Mouse (Mus musculus) liver, embryonic 12.5 days (tissue): ENCODE measurements around the gene Acot11. TPM values are rescaled to one million over a fixed set of nuclear protein-coding genes. Genes with fewer than 3 reads are reported as not detected.

ENCODE experiments used
- ATAC-seq: fragments of 200-750 bp; cut with Nextera tagmentation; 2 replicates; pipeline ENCODE4 v1.8.0; 2017; ENCODE audit warnings: moderate number of reproducible peaks, mild to moderate bottlenecking, moderate library complexity
- H3K27ac ChIP-seq: fragments of 300-500 bp; sonication (generic); 2 replicates; pipeline ENCODE4 v1.5.1; 2016; ENCODE audit warnings: mild to moderate bottlenecking
- H3K27me3 ChIP-seq: fragments of 300-500 bp; sonication (generic); replicated peaks from 2 replicates; pipeline ENCODE4 v1.6.1; 2016; ENCODE audit warnings: mild to moderate bottlenecking, moderate library complexity
- H3K36me3 ChIP-seq: fragments of 300-500 bp; sonication (generic); 2 replicates; pipeline ENCODE4 v1.6.1; 2016; ENCODE audit warnings: mild to moderate bottlenecking, moderate library complexity
- H3K4me1 ChIP-seq: fragments of 300-500 bp; sonication (generic); 2 replicates; pipeline ENCODE4 v1.6.1; 2016
- H3K4me2 ChIP-seq: fragments of 300-500 bp; sonication (generic); 2 replicates; pipeline ENCODE4 v1.6.1; 2016; ENCODE audit warnings: mild to moderate bottlenecking, moderate library complexity
- H3K4me3 ChIP-seq: fragments of 300-500 bp; sonication (generic); 2 replicates; pipeline ENCODE4 v1.5.1; 2016; ENCODE audit warnings: mild to moderate bottlenecking, moderate library complexity
- H3K9ac ChIP-seq: fragments of 300-500 bp; sonication (generic); 2 replicates; pipeline ENCODE4 v1.6.1; 2016; ENCODE audit warnings: mild to moderate bottlenecking, moderate library complexity
- H3K9me3 ChIP-seq: fragments of 300-500 bp; sonication (generic); replicated peaks from 2 replicates; pipeline ENCODE4 v1.6.1; 2016; ENCODE audit warnings: mild to moderate bottlenecking, moderate library complexity
- WGBS: fragments of 180-500 bp; shearing (Covaris S2); methylation state at CpG from one replicate; pipeline ENCODE4 v1.1.7; 2016; ENCODE audit not compliant: insufficient replicate concordance; 5-methylcytosine and 5-hydroxymethylcytosine counted together
- polyA plus RNA-seq: library from polyadenylated mRNA; unstranded; fragments of >200 nt; fragmentation: Nextera tagmentation; extraction: Ambion mirVana; gene quantifications from 2 replicates; pipeline ENCODE4 v1.2.1, GENCODE M21; 2016

The Acot11 gene
- 7.5 and 7.6 TPM in 2 replicates for polyA plus RNA-seq

DNA sequence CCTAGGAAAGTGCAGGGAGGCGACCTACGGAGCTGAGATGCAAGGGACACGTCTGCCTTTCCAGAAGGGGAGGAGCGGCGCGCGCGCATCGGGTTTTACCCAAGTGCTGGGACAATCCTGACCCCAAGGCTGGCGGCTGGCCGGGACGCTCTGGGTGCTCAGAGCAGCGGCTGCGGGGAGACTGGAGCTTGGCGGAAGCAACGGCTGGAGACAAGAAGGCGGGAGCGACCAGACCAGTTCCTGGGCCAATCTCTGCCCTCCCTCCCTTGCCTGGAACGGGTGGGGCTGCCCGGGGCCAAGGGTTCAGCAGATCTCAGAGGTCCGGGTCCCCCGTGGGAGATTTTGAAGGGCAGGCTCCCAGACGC is at the start of gene Acot11:
Acot11 (minus strand) TSS at position 89 of the 365 bp plus-strand sequence.
- Histone ChIP-seq H3K4me2 (peak within 1 kb of the TSS; percentile 84), H3K36me3 (peaks cover 14% of the 10 kb centered on the region; the same call in 1 of the 2 replicates), H3K9me3 (peaks cover under 1% of the 10 kb centered on the region; the same call in 1 of the 2 replicates), H3K27ac (peak within 1 kb of the TSS; percentile 91), H3K4me3 (peak within 1 kb of the TSS; percentile 72), H3K4me1 (peaks cover 63% of the 10 kb centered on the region), H3K27me3 (no peaks in the 10 kb centered on the region), H3K9ac (peak within 1 kb of the TSS; percentile 80)
- ATAC-seq, result peak; percentile 72
- WGBS, result under 1% methylated on average over 23 of the region's 23 CpGs

DNA sequence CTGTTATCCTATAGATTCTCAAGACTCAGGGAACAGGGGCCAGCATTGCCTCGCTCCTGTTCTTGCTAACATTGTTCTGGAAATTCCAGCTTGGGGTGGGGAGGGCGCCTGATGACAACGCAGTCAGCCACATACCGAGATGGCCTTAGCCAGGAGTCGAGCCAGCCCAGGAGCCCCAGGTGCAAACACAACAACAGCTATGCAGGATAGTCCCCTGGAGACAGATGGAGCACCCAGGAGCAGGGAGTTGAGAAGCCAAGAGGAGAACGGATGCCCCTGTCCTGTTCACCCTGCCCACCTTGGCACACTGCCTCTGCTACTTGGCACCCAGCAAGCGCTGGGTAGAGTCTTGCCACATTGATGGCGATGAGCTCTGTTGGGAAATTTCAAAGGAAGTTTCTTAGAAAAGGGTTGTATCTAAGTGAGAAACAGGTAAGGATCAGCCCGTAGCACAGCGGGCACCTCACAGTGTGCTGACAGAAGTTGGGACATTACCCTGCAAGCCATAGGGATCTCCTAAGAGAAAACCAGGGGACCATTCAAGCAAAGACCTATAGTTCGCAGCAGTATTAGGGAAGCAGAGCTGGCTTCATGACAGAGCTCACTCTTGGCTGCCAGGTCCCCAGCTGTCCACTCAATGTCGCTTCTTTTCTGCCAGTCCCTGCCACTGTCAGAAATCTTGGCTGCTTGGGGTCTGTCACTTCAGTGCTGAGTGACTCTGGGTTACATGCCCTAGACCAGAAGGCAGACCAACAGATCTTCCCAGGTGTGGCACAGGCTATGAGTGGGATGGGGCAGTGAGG is 43.7 kb upstream of the Acot11 start:
- Histone ChIP-seq H3K9ac (no peak overlapping the region), H3K27ac (0 out of 2 replicates have a peak overlapping the region, but pooled peaks have one; percentile 0), H3K27me3 (peaks cover 6% of the 10 kb centered on the region; the same call in 1 of the 2 replicates), H3K4me1 (peaks cover 19% of the 10 kb centered on the region), H3K4me3 (no peak overlapping the region), H3K36me3 (no peaks in the 10 kb centered on the region), H3K4me2 (no peak overlapping the region), H3K9me3 (no peaks in the 10 kb centered on the region)
- no peak for ATAC-seq
- 62% methylated on average over 12 of the region's 12 CpGs for WGBS

DNA sequence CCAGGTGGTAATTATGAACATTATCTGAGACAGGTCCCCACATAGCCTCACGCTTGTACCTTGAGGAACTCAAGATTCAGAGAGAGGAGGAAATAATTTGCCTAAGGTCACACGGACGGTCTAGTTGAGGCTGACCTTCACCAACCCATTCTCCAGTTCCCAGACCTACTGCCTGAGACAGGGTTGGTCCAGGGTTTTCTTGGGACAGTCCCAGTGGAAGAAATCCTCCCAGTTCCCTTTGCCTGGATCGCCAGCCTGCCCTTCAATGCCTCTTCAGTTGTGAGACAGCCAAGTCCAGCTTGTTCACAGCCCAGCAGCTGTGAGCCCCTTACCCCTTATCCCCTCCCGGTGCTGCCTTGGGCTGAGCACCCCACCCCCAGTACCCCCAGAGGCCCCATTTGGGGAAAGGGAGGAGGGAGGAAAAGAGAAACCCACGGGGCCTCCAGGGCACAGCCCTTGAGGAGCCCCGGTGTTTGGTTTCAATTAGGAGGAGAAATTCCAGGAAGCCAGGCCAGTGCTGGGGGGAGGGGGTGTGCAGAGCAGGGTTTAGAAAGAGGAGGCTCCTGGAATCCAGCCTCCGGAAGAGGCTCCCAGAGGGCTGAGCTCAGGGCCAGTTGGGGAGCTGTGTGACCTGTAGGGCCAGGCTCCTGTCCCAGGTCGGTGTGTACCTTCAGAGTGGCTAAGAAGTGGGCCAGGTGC is 42.9 kb upstream of the Acot11 start:
- H3K9ac ChIP-seq, result no peak overlapping the region
- ATAC-seq, result peak; percentile 57
- WGBS, result 25% methylated on average over 9 of the region's 9 CpGs
- H3K4me2 ChIP-seq, result peak overlapping the region; percentile 41
- H3K36me3 ChIP-seq, result no peaks in the 10 kb centered on the region
- H3K4me1 ChIP-seq, result peaks cover 22% of the 10 kb centered on the region
- H3K27me3 ChIP-seq, result peaks cover 6% of the 10 kb centered on the region; the same call in 1 of the 2 replicates
- H3K4me3 ChIP-seq, result 0 out of 2 replicates have a peak overlapping the region, but pooled peaks have one; percentile 1
- H3K27ac ChIP-seq, result peak overlapping the region; percentile 65
- no peaks in the 10 kb centered on the region for H3K9me3 ChIP-seq

DNA sequence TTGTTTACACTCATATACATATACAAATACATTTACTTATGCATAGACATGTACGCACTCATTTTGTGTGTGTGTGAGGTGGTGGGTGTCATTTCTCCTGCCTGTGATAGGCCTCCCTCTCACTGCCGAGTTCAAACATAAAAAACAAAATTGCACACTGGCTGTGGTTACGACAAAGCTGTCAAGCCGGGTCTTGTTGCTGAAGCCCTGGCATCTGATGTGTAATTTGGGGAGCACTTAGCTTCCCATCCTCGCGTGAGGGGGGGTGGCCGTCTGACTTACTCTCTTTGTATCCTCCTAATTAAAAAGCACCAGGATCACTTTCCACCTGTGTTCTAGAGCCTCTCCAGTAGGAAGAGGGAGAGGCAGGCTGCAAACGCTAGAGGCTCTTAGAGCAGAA is 37.8 kb upstream of the Acot11 start:
- Histone ChIP-seq H3K27ac (peak overlapping the region; percentile 31; the same call in 1 of the 2 replicates), H3K4me1 (peaks cover 50% of the 10 kb centered on the region), H3K9me3 (no peaks in the 10 kb centered on the region), H3K27me3 (peaks cover 10% of the 10 kb centered on the region), H3K36me3 (no peaks in the 10 kb centered on the region), H3K4me2 (no peak overlapping the region), H3K9ac (no peak overlapping the region), H3K4me3 (no peak overlapping the region)
- ATAC-seq, result no peak
- WGBS, result 68% methylated on average over 8 of the region's 8 CpGs

DNA sequence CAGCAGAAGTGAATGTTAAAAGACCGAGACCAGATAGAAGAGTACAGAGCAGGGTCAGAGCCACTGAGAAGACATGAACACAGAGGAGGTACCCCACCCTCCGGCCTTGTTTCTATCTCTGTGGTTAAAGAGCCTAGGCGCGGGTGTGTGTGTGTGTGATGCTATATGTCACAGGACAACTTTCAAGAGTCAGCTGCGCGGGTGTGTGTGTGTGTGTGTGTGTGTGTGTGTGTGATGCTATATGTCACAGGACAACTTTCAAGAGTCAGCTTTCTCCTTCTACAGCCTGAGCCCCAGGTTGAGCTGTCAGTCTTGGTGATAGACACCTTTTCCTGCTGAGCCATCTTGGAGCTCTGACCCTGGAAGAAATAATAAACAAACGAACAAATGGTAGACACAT is 37.1 kb upstream of the Acot11 start:
- Histone ChIP-seq H3K4me1 (peaks cover 49% of the 10 kb centered on the region), H3K9me3 (no peaks in the 10 kb centered on the region), H3K9ac (peak overlapping the region; percentile 22; the same call in 1 of the 2 replicates), H3K36me3 (no peaks in the 10 kb centered on the region), H3K4me2 (no peak overlapping the region), H3K27me3 (peaks cover 5% of the 10 kb centered on the region; the same call in 1 of the 2 replicates), H3K27ac (peak overlapping the region; percentile 58; the same call in 1 of the 2 replicates), H3K4me3 (no peak overlapping the region)
- ATAC-seq, result no peak
- 16% methylated on average over 7 of the region's 7 CpGs for WGBS

DNA sequence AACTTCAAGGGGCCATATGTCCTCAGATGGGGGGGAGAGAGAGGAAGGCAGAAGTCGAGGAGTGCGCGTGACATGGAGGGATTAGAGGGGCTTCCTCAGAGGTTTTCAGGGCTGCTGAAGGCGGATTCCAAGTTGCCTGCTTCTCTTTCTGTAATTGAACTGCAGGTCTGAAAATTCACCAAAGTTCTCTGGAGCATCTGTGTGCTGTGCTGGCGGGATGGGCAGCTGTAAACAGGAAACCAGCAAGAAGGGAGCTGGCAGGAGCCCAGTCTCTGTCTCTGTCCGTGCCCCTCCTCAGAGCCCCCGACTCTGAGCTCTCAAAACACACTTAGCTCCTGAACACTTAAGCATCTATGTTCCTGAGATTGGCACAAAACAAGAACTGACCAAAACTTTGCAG is 36.5 kb upstream of the Acot11 start:
- no peaks in the 10 kb centered on the region for H3K9me3 ChIP-seq
- 38% methylated on average over 7 of the region's 7 CpGs for whole genome bisulfite sequencing
- peaks cover 49% of the 10 kb centered on the region for H3K4me1 ChIP-seq
- peaks cover 6% of the 10 kb centered on the region for H3K27me3 ChIP-seq
- no peak for ATAC-seq
- H3K4me3 ChIP-seq, result no peak overlapping the region
- H3K27ac ChIP-seq, result peak overlapping the region; percentile 58
- H3K36me3 ChIP-seq, result no peaks in the 10 kb centered on the region
- H3K4me2 ChIP-seq, result no peak overlapping the region
- peak overlapping the region; percentile 22; the same call in 1 of the 2 replicates for H3K9ac ChIP-seq

DNA sequence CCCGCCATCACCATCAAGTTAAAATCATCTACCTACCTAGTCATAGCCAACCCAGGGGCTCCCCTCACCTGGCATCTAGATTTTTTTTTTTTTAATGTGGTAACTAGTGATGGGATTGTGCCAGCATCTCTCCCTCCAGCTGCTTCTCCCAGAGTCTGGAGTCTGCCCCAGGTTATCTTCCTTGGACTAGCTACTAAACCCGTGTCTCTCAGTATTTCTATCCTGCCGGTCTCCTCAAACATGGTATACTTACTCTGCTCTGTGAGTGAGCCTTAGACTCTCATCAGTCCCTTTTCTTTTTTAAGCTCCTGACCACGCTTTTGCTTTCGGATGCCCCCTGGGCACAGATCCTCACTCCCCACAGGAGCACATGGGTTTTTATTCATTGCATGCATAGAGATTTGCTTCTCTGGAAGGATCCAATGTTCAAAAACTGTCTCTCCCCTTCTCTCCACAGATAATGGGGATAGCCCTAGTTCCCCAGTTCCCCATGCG is 35.9 kb upstream of the Acot11 start:
- peak overlapping the region; percentile 83; the same call in 1 of the 2 replicates for H3K9ac ChIP-seq
- no peaks in the 10 kb centered on the region for H3K9me3 ChIP-seq
- H3K27me3 ChIP-seq, result peaks cover 8% of the 10 kb centered on the region
- H3K27ac ChIP-seq, result peak overlapping the region; percentile 87
- H3K4me2 ChIP-seq, result peak overlapping the region; percentile 100
- WGBS, result 44% methylated on average over 6 of the region's 6 CpGs
- ATAC-seq, result no peak
- peak overlapping the region; percentile 75 for H3K4me3 ChIP-seq
- H3K36me3 ChIP-seq, result no peaks in the 10 kb centered on the region
- H3K4me1 ChIP-seq, result peaks cover 49% of the 10 kb centered on the region

DNA sequence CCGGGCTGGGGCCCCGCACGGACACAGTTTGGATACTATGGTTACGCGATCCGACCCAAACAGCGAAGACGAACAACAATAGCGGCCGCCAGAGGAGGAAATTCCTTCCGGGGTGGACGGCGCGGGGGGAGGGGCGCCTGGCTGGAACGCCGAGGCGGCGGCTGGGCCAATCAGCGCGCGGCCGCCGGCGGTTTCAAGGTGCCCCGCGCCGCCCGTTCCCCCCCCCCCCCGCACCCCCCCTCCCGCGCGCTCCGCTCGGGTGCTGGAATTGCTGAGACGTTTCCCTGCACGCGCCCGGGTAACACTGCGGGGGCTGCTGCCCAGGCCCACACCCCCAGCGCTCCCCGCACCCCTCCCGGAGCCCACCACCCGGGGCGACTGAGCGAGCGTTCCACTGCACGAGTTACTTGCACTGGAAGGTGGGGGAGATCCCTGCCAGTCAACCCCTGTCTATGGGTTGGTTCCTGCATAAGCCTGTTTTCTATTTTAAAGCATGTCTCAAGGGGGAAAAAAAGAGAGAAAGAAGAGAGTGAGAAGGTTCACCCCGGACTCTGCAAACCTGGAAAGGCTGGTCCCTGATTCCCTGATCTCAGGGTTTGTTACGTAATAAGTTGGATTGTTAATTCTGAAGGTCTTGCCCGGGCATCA is 35.3 kb upstream of the Acot11 start:
- peak; percentile 43 for ATAC-seq
- H3K4me3 ChIP-seq, result peak overlapping the region; percentile 75
- no peaks in the 10 kb centered on the region for H3K36me3 ChIP-seq
- peak overlapping the region; percentile 83 for H3K9ac ChIP-seq
- peaks cover 49% of the 10 kb centered on the region for H3K4me1 ChIP-seq
- H3K4me2 ChIP-seq, result peak overlapping the region; percentile 100
- peak overlapping the region; percentile 87 for H3K27ac ChIP-seq
- H3K27me3 ChIP-seq, result peaks cover 8% of the 10 kb centered on the region
- WGBS, result 2% methylated on average over 39 of the region's 51 CpGs
- H3K9me3 ChIP-seq, result no peaks in the 10 kb centered on the region

DNA sequence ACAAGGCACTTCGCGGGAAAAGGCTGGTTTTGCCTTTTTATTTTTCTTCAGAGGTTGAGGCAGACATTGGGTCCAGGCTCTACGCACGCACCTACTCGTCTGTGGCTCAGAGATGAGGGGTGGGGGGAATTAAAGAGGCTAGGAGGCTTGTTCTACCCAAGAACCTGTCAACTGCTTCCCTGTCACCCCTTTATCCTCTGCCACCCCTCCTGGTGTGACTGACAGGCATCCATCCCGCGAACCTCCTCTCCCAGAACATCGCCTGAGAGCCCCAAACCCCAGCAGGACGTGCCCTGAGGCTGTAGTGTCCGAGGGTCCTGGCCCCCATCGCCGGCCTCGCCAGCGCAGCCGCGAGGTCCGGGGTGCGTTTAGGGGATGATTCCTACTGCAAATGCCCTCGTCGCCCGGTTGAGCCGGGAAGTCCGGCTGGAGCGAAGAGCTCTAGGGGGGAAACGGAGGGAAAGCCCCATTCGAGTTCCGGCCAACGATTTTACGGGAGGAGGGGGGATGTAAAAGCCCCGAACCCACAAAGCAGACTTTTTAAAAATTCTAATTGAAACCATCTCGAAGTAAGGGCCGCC is 34.5 kb upstream of the Acot11 start:
- ATAC-seq, result peak; percentile 55
- Histone ChIP-seq H3K27me3 (peaks cover 8% of the 10 kb centered on the region), H3K9ac (peak overlapping the region; percentile 83), H3K27ac (peak overlapping the region; percentile 87), H3K4me3 (peak overlapping the region; percentile 75), H3K36me3 (no peaks in the 10 kb centered on the region), H3K4me1 (peaks cover 49% of the 10 kb centered on the region), H3K9me3 (no peaks in the 10 kb centered on the region), H3K4me2 (peak overlapping the region; percentile 100)
- WGBS, result under 1% methylated on average over 32 of the region's 32 CpGs

DNA sequence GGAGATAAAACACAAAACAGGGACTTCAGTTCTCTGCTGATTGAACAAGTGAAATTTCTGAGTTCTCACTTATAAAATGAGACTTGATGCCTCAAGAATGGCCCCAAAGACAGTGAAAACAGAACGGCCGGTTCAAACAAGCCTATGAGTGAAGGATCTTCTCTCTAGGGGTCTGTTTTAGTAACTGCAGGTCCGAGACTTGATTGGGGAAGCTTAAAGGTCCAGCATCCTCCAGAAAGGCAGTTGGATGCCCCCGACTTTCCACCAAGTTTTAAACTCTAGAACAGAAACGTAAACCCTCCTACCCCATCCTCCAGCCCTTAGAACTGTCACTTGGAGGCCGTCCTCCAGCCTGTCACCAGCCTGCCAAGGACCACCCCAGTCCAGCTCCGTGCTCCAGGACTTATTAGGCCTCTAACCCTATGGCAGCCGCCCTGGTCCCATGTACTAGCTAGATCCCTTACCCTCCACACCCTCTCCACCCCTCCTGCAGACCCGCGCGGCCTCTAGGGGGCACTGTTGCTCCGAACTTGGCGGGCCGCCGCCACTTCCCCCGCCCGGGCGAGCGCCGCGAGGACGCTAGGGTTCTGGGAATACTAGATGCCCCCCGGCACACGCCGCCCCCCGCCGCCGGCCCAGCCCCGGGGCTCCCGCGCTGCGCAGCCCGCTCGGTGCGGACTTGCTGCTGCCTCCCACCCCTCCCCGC is 33.9 kb upstream of the Acot11 start:
- no peaks in the 10 kb centered on the region for H3K9me3 ChIP-seq
- peaks cover 8% of the 10 kb centered on the region for H3K27me3 ChIP-seq
- H3K4me1 ChIP-seq, result peaks cover 49% of the 10 kb centered on the region
- H3K4me3 ChIP-seq, result peak overlapping the region; percentile 75
- ATAC-seq, result peak; percentile 90
- H3K9ac ChIP-seq, result peak overlapping the region; percentile 83
- WGBS, result 4% methylated on average over 36 of the region's 36 CpGs
- H3K36me3 ChIP-seq, result no peaks in the 10 kb centered on the region
- H3K27ac ChIP-seq, result peak overlapping the region; percentile 87
- peak overlapping the region; percentile 100 for H3K4me2 ChIP-seq

DNA sequence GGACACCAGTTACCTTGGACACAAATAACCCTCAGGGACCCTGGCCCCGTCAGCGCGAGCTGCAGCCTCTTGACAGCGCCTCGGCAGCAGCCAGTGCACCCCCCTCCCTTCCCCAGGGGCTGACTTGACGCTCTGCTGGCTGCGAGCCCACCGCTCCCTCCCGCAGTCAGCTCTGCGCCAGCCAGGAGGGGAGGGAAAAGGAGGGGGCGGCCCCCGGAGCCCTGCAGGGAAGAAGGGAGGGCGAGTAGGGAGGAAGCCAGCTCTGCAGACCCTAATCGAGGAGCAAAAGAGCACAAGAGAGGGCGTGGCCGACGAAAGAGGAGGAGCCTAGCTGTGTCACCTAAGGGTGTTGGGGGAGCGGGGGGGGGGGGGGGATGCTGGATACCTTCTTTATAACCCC is 33.2 kb upstream of the Acot11 start:
- no peaks in the 10 kb centered on the region for H3K36me3 ChIP-seq

More for the DNA sequence above, 33.2 kb upstream of the Acot11 start:
- peaks cover 8% of the 10 kb centered on the region for H3K27me3 ChIP-seq
- peak overlapping the region; percentile 58 for H3K9ac ChIP-seq
- no peaks in the 10 kb centered on the region for H3K9me3 ChIP-seq
- H3K4me2 ChIP-seq, result peak overlapping the region; percentile 100
- peak overlapping the region; percentile 48 for H3K4me3 ChIP-seq
- H3K27ac ChIP-seq, result no peak overlapping the region
- ATAC-seq, result no peak
- 2% methylated on average over 12 of the region's 18 CpGs for WGBS
- H3K4me1 ChIP-seq, result peaks cover 50% of the 10 kb centered on the region
